Comparison of ENCODE assay signal across 9 mouse cellular contexts in genomic region chr19:47178001-47178400, GRCm38 (mm10). TPM values are rescaled to one million over a fixed set of nuclear protein-coding genes. Genes with fewer than 3 reads are reported as not detected.
A peak's percentile ranks its signal among the peaks of the same experiment; 100 is the strongest.
DNase-seq lines count a peak whose midpoint lies in the region; ATAC-seq and TF ChIP-seq lines count a peak whose summit lies in the region.
"Had no signal": no experiment of that assay in that cellular context is flagged by ENCODE, and none has a peak within 500 bp of the region (broad histone marks: within the 10 kb centered on the region; RNA-seq: fewer than 3 reads in every experiment).

No protein-coding gene starts in this region.

- H3K4me2 ChIP-seq in liver, embryonic 13.5 days = peak overlapping the region; percentile 75
- peak overlapping the region; percentile 97 for H3K4me2 ChIP-seq in neural tube, embryonic 13.5 days

- no peak for TF ChIP-seq POLR2A in cortical plate, adult 2 months (IDR thresholded peaks at IDR 0.05; ENCODE audit: extremely low read depth, insufficient read depth, low read length)

- WGBS in liver, embryonic 13.5 days (ENCODE audit: insufficient replicate concordance) = 18% methylated on average over 10 of the region's 10 CpGs
- 24% methylated on average over 10 of the region's 10 CpGs for WGBS in neural tube, embryonic 13.5 days

- TF ChIP-seq CTCF in E14TG2a.4 (conservative IDR thresholded peaks at IDR 0.05; ENCODE audit: low read length) = peak; percentile 55
- TF ChIP-seq CTCF in cortical plate, adult 2 months (IDR thresholded peaks at IDR 0.05; ENCODE audit: extremely low read depth, insufficient read depth, low read length) = peak; percentile 56

- no peaks in the 10 kb centered on the region for H3K36me3 ChIP-seq in E14TG2a.4 (ENCODE audit: insufficient read depth, low read length)
- no peaks in the 10 kb centered on the region for H3K36me3 ChIP-seq in liver, embryonic 13.5 days
- no peaks in the 10 kb centered on the region for H3K36me3 ChIP-seq in neural tube, embryonic 13.5 days

- peak overlapping the region; percentile 93 for H3K4me3 ChIP-seq in E14TG2a.4 (replicated peaks; ENCODE audit: low read length)
- H3K4me3 ChIP-seq in cortical plate, adult 2 months (ENCODE audit: insufficient read depth, low read length) = peak overlapping the region; percentile 92
- peak overlapping the region; percentile 57; the same call in 1 of the 2 replicates for H3K4me3 ChIP-seq in liver, embryonic 13.5 days (replicated peaks)
- peak overlapping the region; percentile 73 for H3K4me3 ChIP-seq in neural tube, embryonic 13.5 days

- H3K9ac ChIP-seq in liver, embryonic 13.5 days = no peak overlapping the region
- H3K9ac ChIP-seq in neural tube, embryonic 13.5 days = no peak overlapping the region

- no peak for DNase-seq in frontal cortex, postnatal 25 days (ENCODE audit: low spot score in 2 of 2)
- DNase-seq in heart, postnatal 10 days = peak; percentile 4 to 32
- DNase-seq in liver, embryonic 13.5 days = no peak
- DNase-seq in urinary bladder, postnatal 4 days (ENCODE audit: low spot score in 2 of 2) = no peak

- H3K4me1 ChIP-seq in E14TG2a.4 (replicated peaks; ENCODE audit: low read depth, low read length) = peaks cover 55% of the 10 kb centered on the region
- H3K4me1 ChIP-seq in cortical plate, adult 2 months (ENCODE audit: control insufficient read depth, insufficient read depth, low read length) = no peaks in the 10 kb centered on the region; the same call in 1 of the 2 replicates
- peaks cover 9% of the 10 kb centered on the region; the same call in 1 of the 2 replicates for H3K4me1 ChIP-seq in liver, embryonic 13.5 days (replicated peaks)
- H3K4me1 ChIP-seq in neural tube, embryonic 13.5 days (replicated peaks) = peaks cover 21% of the 10 kb centered on the region

- no peaks in the 10 kb centered on the region for H3K9me3 ChIP-seq in E14TG2a.4 (ENCODE audit: low read length)
- peaks cover 4% of the 10 kb centered on the region; the same call in 1 of the 2 replicates for H3K9me3 ChIP-seq in liver, embryonic 13.5 days (replicated peaks)
- H3K9me3 ChIP-seq in neural tube, embryonic 13.5 days = peaks cover 6% of the 10 kb centered on the region

- peak; percentile 27; the same call in 1 of the 2 replicates for ATAC-seq in frontal cortex, adult (ENCODE audit: low TSS enrichment)
- no peak for ATAC-seq in liver, embryonic 13.5 days (ENCODE audit: low read depth)
- peak; percentile 13 for ATAC-seq in neural tube, embryonic 13.5 days (ENCODE audit: low read depth)

- no peak overlapping the region for H3K27ac ChIP-seq in cortical plate, adult 2 months (ENCODE audit: insufficient read depth, low read length)
- no peak overlapping the region for H3K27ac ChIP-seq in liver, embryonic 13.5 days
- peak overlapping the region; percentile 52; the same call in 1 of the 2 replicates for H3K27ac ChIP-seq in neural tube, embryonic 13.5 days (replicated peaks)

- peaks cover 20% of the 10 kb centered on the region for H3K27me3 ChIP-seq in E14TG2a.4 (ENCODE audit: insufficient read depth, low read length)
- H3K27me3 ChIP-seq in liver, embryonic 13.5 days = peaks cover 60% of the 10 kb centered on the region
- peaks cover 43% of the 10 kb centered on the region for H3K27me3 ChIP-seq in neural tube, embryonic 13.5 days

- intact Hi-C loops in heart, postnatal 10 days (cut with DNase I) = loop anchor here (2.0 to 5.0 kb wide), 2 partner anchors 79 to 161 kb away; no protein-coding TSS in a partner anchor

RNA-seq across cellular contexts. Expression of gene Neurl1a, which starts 0.6 kb away (rescaled TPM):
- 118 and 124 TPM in 2 replicates for polyA plus RNA-seq in cortical plate, adult 2 months (2012; rRNA removed)
- total RNA-seq in heart, postnatal 10 days (2021) = 1 to 10 TPM in 1 of 2 experiments, under 1 TPM in 1; 0.60 to 1.1 TPM
- 1.1 and 1.3 TPM in 2 replicates for polyA plus RNA-seq in liver, embryonic 13.5 days (2015; fragmentation: Nextera tagmentation; extraction: Ambion mirVana)
- 6.1 and 7.6 TPM in 2 replicates for polyA plus RNA-seq in neural tube, embryonic 13.5 days (2015; fragmentation: Nextera tagmentation; extraction: Ambion mirVana)

RNA-seq across cellular contexts. Expression of gene Calhm3, which starts 20.4 kb away (rescaled TPM):
- 0.10 TPM in 1 of 2 replicates, not detected in the other for polyA plus RNA-seq in cortical plate, adult 2 months (2012; rRNA removed)
- total RNA-seq in heart, postnatal 10 days (2021) = not detected
- polyA plus RNA-seq in liver, embryonic 13.5 days (2015; fragmentation: Nextera tagmentation; extraction: Ambion mirVana) = not detected in 2 replicates
- not detected in 2 replicates for polyA plus RNA-seq in neural tube, embryonic 13.5 days (2015; fragmentation: Nextera tagmentation; extraction: Ambion mirVana)
- total RNA-seq: heart, adult 18-20 months had no signal

RNA-seq across cellular contexts. Expression of gene Calhm1, which starts 33.9 kb away (rescaled TPM):
- polyA plus RNA-seq in cortical plate, adult 2 months (2012; rRNA removed) = not detected in 2 replicates
- not detected for total RNA-seq in heart, postnatal 10 days (2021)
- not detected in 2 replicates for polyA plus RNA-seq in liver, embryonic 13.5 days (2015; fragmentation: Nextera tagmentation; extraction: Ambion mirVana)
- not detected in 2 replicates for polyA plus RNA-seq in neural tube, embryonic 13.5 days (2015; fragmentation: Nextera tagmentation; extraction: Ambion mirVana)
- total RNA-seq: heart, adult 18-20 months had no signal

RNA-seq across cellular contexts. Expression of gene Calhm2, which starts 39.9 kb away (rescaled TPM):
- 4.6 and 5.3 TPM in 2 replicates for polyA plus RNA-seq in cortical plate, adult 2 months (2012; rRNA removed)
- 1 to 10 TPM; 4.4 to 4.5 TPM for total RNA-seq in heart, postnatal 10 days (2021)
- polyA plus RNA-seq in liver, embryonic 13.5 days (2015; fragmentation: Nextera tagmentation; extraction: Ambion mirVana) = 1.6 and 1.9 TPM in 2 replicates
- polyA plus RNA-seq in neural tube, embryonic 13.5 days (2015; fragmentation: Nextera tagmentation; extraction: Ambion mirVana) = 1.6 and 1.9 TPM in 2 replicates

Comparison
In these comparisons a context has a peak if more than half of its experiments do, and no peak if none do; other contexts are left out.
1. DNase-seq: peak in heart, postnatal 10 days (2 of 2); none in frontal cortex, postnatal 25 days (0 of 2), liver, embryonic 13.5 days (single experiment) and urinary bladder, postnatal 4 days (0 of 2).
2. RNA of gene Neurl1a, which starts 0.6 kb away (polyA plus RNA-seq): 118 to 124 TPM in cortical plate, adult 2 months; 6.1 to 7.6 TPM in neural tube, embryonic 13.5 days and 1.1 to 1.3 TPM in liver, embryonic 13.5 days; every median in the first group is over 10 times any median in the second.
3. Peak in every context shown above with its lines, with median percentiles within 50 percentile points of each other: H3K4me3 ChIP-seq.